Mouse (Mus musculus) G1E-ER4 (cell line): ENCODE data around the gene Amotl1. TPM values are rescaled to one million over a fixed set of nuclear protein-coding genes. Genes with fewer than 3 reads are reported as not detected.

ENCODE experiments used
- GATA1 ChIP-seq: IDR thresholded peaks from one replicate; pipeline ENCODE4 v1.8.0; 2012; ENCODE audit warnings: low read length, inconsistent platforms
- polyA plus RNA-seq: library from polyadenylated mRNA; stranded (reverse); fragments of >175 nt; gene quantifications from 2 replicates; pipeline ENCODE4 v1.2.3, GENCODE M21; 2012

Amotl1 gene
- polyA plus RNA-seq, 1 experiment = 2.1 TPM

GRCm38 (mm10) chr9:14498896-14499705, 145.8 kb downstream of the Amotl1 start:
- TF ChIP-seq GATA1 = no peak

Other genes with a start within 250 kb of the Amotl1 start
- gene Kdm4d, start 144.6 kb downstream of the Amotl1 start, polyA plus RNA-seq = 0.18 and 0.32 TPM in 2 replicates
- 11.5 and 17.9 TPM in 2 replicates for gene Cwc15, start 144.4 kb downstream of the Amotl1 start, polyA plus RNA-seq
- gene Piwil4, start 95.7 kb upstream of the Amotl1 start, polyA plus RNA-seq = 1.6 and 1.9 TPM in 2 replicates
- gene Fut4, start 107.3 kb upstream of the Amotl1 start, polyA plus RNA-seq = not detected in 2 replicates
- gene 1700012B09Rik, start 126.0 kb upstream of the Amotl1 start, polyA plus RNA-seq = not detected in 2 replicates
- 10.2 and 12.2 TPM in 2 replicates for gene Mre11a, start 139.6 kb upstream of the Amotl1 start, polyA plus RNA-seq
- 37.5 and 59.0 TPM in 2 replicates for gene Ankrd49, start 139.8 kb upstream of the Amotl1 start, polyA plus RNA-seq
- not detected in 2 replicates for gene Gpr83, start 215.2 kb upstream of the Amotl1 start, polyA plus RNA-seq